Mouse (Mus musculus) T-helper 1 cell (primary cell): ENCODE measurements around the gene Sys1.

Experiments
- in situ Hi-C: fragments of 300-600 bp; cut with MboI, MseI; formaldehyde crosslinking; loops from one replicate; pipeline ENCODE4 v1.15.1; 2025; ENCODE audit warnings: high pct_unique_total_duplicates

Sys1 gene

GRCm38 (mm10) chr2:164497691-164498268 lies 41.0 kb downstream of the Sys1 start:
- in situ Hi-C loops = no loop called here

- in situ Hi-C loops = no loop called here
Measured at GRCm38 (mm10) chr2:164499317-164499716, 42.6 kb downstream of the Sys1 start.

GRCm38 (mm10) chr2:164500511-164500910 lies 43.7 kb downstream of the Sys1 start:
- in situ Hi-C loops = no loop called here

GRCm38 (mm10) chr2:164504919-164505318 lies 48.2 kb downstream of the Sys1 start:
- in situ Hi-C loops = no loop called here

GRCm38 (mm10) chr2:164505619-164506347 lies 49.0 kb downstream of the Sys1 start:
- in situ Hi-C loops = no loop called here

GRCm38 (mm10) chr2:164507811-164508210 lies 51.0 kb downstream of the Sys1 start:
- in situ Hi-C loops = no loop called here

- in situ Hi-C loops = no loop called here
Measured at GRCm38 (mm10) chr2:164510621-164511190, 53.9 kb downstream of the Sys1 start.

- in situ Hi-C loops = no loop called here
Measured at GRCm38 (mm10) chr2:164512121-164512909, 55.6 kb downstream of the Sys1 start.

- in situ Hi-C loops = no loop called here
Measured at GRCm38 (mm10) chr2:164513389-164513788, 56.6 kb downstream of the Sys1 start.

- in situ Hi-C loops = no loop called here
Measured at GRCm38 (mm10) chr2:164514916-164515315, 58.2 kb downstream of the Sys1 start.

GRCm38 (mm10) chr2:164515897-164516296 lies 59.1 kb downstream of the Sys1 start:
- in situ Hi-C loops = no loop called here

GRCm38 (mm10) chr2:164516592-164516991 lies 59.8 kb downstream of the Sys1 start:
- in situ Hi-C loops = no loop called here

- in situ Hi-C loops = no loop called here
Measured at GRCm38 (mm10) chr2:164517485-164518221, 60.9 kb downstream of the Sys1 start.

GRCm38 (mm10) chr2:164518266-164519170 lies 61.8 kb downstream of the Sys1 start:
- in situ Hi-C loops = no loop called here

GRCm38 (mm10) chr2:164519171-164519526 lies 62.4 kb downstream of the Sys1 start:
- in situ Hi-C loops = no loop called here

- in situ Hi-C loops = no loop called here
Measured at GRCm38 (mm10) chr2:164520782-164521181, 64.0 kb downstream of the Sys1 start.

- in situ Hi-C loops = no loop called here
Measured at GRCm38 (mm10) chr2:164521841-164522240, 65.1 kb downstream of the Sys1 start.

GRCm38 (mm10) chr2:164522280-164522679 lies 65.5 kb downstream of the Sys1 start:
- in situ Hi-C loops = no loop called here

- in situ Hi-C loops = no loop called here
Measured at GRCm38 (mm10) chr2:164523301-164523773, 66.6 kb downstream of the Sys1 start.

GRCm38 (mm10) chr2:164528557-164528956 lies 71.8 kb downstream of the Sys1 start:
- in situ Hi-C loops = loop anchor here (5.0 kb wide), 1 partner anchor 111 kb away; no protein-coding TSS in a partner anchor
